Mouse (Mus musculus): ENCODE measurements at regions not wholly inside any gene's neighbourhood (a gene's known extent, or its start where the extent isn't known, plus 50 kb on each side); places are given as distances from the start of the nearest gene placed in this dataset.

GRCm38 (mm10) chr8:101815121-101815520 lies 970.3 kb downstream of the Cdh11 start:
- H3K4me2 ChIP-seq (ENCODE audit: low read depth, low read length) = no peak overlapping the region
- WGBS = 98% methylated on average over 1 of the region's 1 CpGs
- no peaks in the 10 kb centered on the region for H3K36me3 ChIP-seq (ENCODE audit: insufficient read depth, low read length)
- H3K4me1 ChIP-seq (ENCODE audit: insufficient read depth, low read length) = no peaks in the 10 kb centered on the region
- no peak overlapping the region for H3K9ac ChIP-seq (replicated peaks; ENCODE audit: low read length)
- no peak overlapping the region for H3K4me3 ChIP-seq (ENCODE audit: low read length)
- TF ChIP-seq CTCF (IDR thresholded peaks at IDR 0.05; ENCODE audit: low read depth) = peak; percentile 30
- DNase-seq (ENCODE audit: low spot score) (peak; percentile 8), ATAC-seq (no peak)
- no peaks in the 10 kb centered on the region for H3K27me3 ChIP-seq (ENCODE audit: insufficient read depth, low read length)
- no peaks in the 10 kb centered on the region for H3K9me3 ChIP-seq (ENCODE audit: low read length)
- H3K27ac ChIP-seq = no peak overlapping the region

GRCm38 (mm10) chr8:101803561-101803960 lies 981.9 kb downstream of the Cdh11 start:
- H3K9ac ChIP-seq (replicated peaks; ENCODE audit: low read length) = no peak overlapping the region
- H3K4me1 ChIP-seq (ENCODE audit: insufficient read depth, low read length) = no peaks in the 10 kb centered on the region
- no peak overlapping the region for H3K4me3 ChIP-seq (ENCODE audit: low read length)
- H3K27ac ChIP-seq = no peak overlapping the region
- no peak for TF ChIP-seq CTCF (IDR thresholded peaks at IDR 0.05; ENCODE audit: low read depth)
- 87% methylated on average over 2 of the region's 2 CpGs for WGBS
- no peaks in the 10 kb centered on the region for H3K36me3 ChIP-seq (ENCODE audit: insufficient read depth, low read length)
- H3K9me3 ChIP-seq (ENCODE audit: low read length) = no peaks in the 10 kb centered on the region
- no peak overlapping the region for H3K4me2 ChIP-seq (ENCODE audit: low read depth, low read length)
- H3K27me3 ChIP-seq (ENCODE audit: insufficient read depth, low read length) = no peaks in the 10 kb centered on the region
- ATAC-seq (no peak), DNase-seq (ENCODE audit: low spot score) (no peak)

- no peak for ATAC-seq
Observed at GRCm38 (mm10) chr8:101802119-101802518, 983.3 kb downstream of the Cdh11 start.

GRCm38 (mm10) chr8:101790785-101791184 lies 994.7 kb downstream of the Cdh11 start:
- no peaks in the 10 kb centered on the region for H3K27me3 ChIP-seq (ENCODE audit: insufficient read depth, low read length)
- no peak overlapping the region for H3K4me3 ChIP-seq (ENCODE audit: low read length)
- H3K4me2 ChIP-seq (ENCODE audit: low read depth, low read length) = no peak overlapping the region
- no peaks in the 10 kb centered on the region for H3K9me3 ChIP-seq (ENCODE audit: low read length)
- no peak overlapping the region for H3K27ac ChIP-seq
- H3K4me1 ChIP-seq (ENCODE audit: insufficient read depth, low read length) = no peaks in the 10 kb centered on the region
- H3K36me3 ChIP-seq (ENCODE audit: insufficient read depth, low read length) = no peaks in the 10 kb centered on the region
- H3K9ac ChIP-seq (replicated peaks; ENCODE audit: low read length) = no peak overlapping the region
- DNase-seq (ENCODE audit: low spot score) = no peak
- ATAC-seq = no peak
- 78% methylated on average over 1 of the region's 1 CpGs for WGBS
- no peak for TF ChIP-seq CTCF (IDR thresholded peaks at IDR 0.05; ENCODE audit: low read depth)

More at GRCm38 (mm10) chr8:101802119-101802518, 983.3 kb downstream of the Cdh11 start:
- no peak for DNase-seq (ENCODE audit: low spot score)
- no peaks in the 10 kb centered on the region for H3K4me1 ChIP-seq (ENCODE audit: insufficient read depth, low read length)
- H3K4me3 ChIP-seq (ENCODE audit: low read length) = no peak overlapping the region
- H3K27ac ChIP-seq = no peak overlapping the region
- H3K27me3 ChIP-seq (ENCODE audit: insufficient read depth, low read length) = no peaks in the 10 kb centered on the region
- 91% methylated on average over 6 of the region's 6 CpGs for WGBS
- H3K4me2 ChIP-seq (ENCODE audit: low read depth, low read length) = no peak overlapping the region
- TF ChIP-seq CTCF (IDR thresholded peaks at IDR 0.05; ENCODE audit: low read depth) = no peak
- H3K9me3 ChIP-seq (ENCODE audit: low read length) = no peaks in the 10 kb centered on the region
- no peaks in the 10 kb centered on the region for H3K36me3 ChIP-seq (ENCODE audit: insufficient read depth, low read length)
- H3K9ac ChIP-seq (replicated peaks; ENCODE audit: low read length) = no peak overlapping the region

- no peaks in the 10 kb centered on the region for H3K36me3 ChIP-seq (ENCODE audit: insufficient read depth, low read length)
- H3K4me3 ChIP-seq (ENCODE audit: low read length) = no peak overlapping the region
- DNase-seq (ENCODE audit: low spot score) (no peak), ATAC-seq (no peak)
- no peak overlapping the region for H3K27ac ChIP-seq
- no peaks in the 10 kb centered on the region for H3K27me3 ChIP-seq (ENCODE audit: insufficient read depth, low read length)
- no peaks in the 10 kb centered on the region for H3K4me1 ChIP-seq (ENCODE audit: insufficient read depth, low read length)
- H3K4me2 ChIP-seq (ENCODE audit: low read depth, low read length) = no peak overlapping the region
- TF ChIP-seq CTCF (IDR thresholded peaks at IDR 0.05; ENCODE audit: low read depth) = no peak
- no peak overlapping the region for H3K9ac ChIP-seq (replicated peaks; ENCODE audit: low read length)
- H3K9me3 ChIP-seq (ENCODE audit: low read length) = no peaks in the 10 kb centered on the region
Observed at GRCm38 (mm10) chr8:101786876-101787275, 998.6 kb downstream of the Cdh11 start.

GRCm38 (mm10) chr8:101782556-101782955 lies 1002.9 kb downstream of the Cdh11 start:
- WGBS = 61% methylated on average over 2 of the region's 2 CpGs
- no peak overlapping the region for H3K4me2 ChIP-seq (ENCODE audit: low read depth, low read length)
- H3K9ac ChIP-seq (replicated peaks; ENCODE audit: low read length) = no peak overlapping the region
- H3K36me3 ChIP-seq (ENCODE audit: insufficient read depth, low read length) = no peaks in the 10 kb centered on the region
- no peak overlapping the region for H3K4me3 ChIP-seq (ENCODE audit: low read length)
- no peak for DNase-seq (ENCODE audit: low spot score)
- TF ChIP-seq CTCF (IDR thresholded peaks at IDR 0.05; ENCODE audit: low read depth) = no peak
- H3K27me3 ChIP-seq (ENCODE audit: insufficient read depth, low read length) = no peaks in the 10 kb centered on the region
- H3K27ac ChIP-seq = no peak overlapping the region
- no peak for ATAC-seq
- H3K4me1 ChIP-seq (ENCODE audit: insufficient read depth, low read length) = no peaks in the 10 kb centered on the region
- H3K9me3 ChIP-seq (ENCODE audit: low read length) = no peaks in the 10 kb centered on the region

GRCm38 (mm10) chr8:101781942-101782341 lies 1003.5 kb downstream of the Cdh11 start:
- DNase-seq (ENCODE audit: low spot score) (no peak), ATAC-seq (no peak)
- no peak for TF ChIP-seq CTCF (IDR thresholded peaks at IDR 0.05; ENCODE audit: low read depth)
- no peaks in the 10 kb centered on the region for H3K4me1 ChIP-seq (ENCODE audit: insufficient read depth, low read length)
- no peak overlapping the region for H3K4me2 ChIP-seq (ENCODE audit: low read depth, low read length)
- no peaks in the 10 kb centered on the region for H3K9me3 ChIP-seq (ENCODE audit: low read length)
- H3K36me3 ChIP-seq (ENCODE audit: insufficient read depth, low read length) = no peaks in the 10 kb centered on the region
- H3K27ac ChIP-seq = no peak overlapping the region
- no peaks in the 10 kb centered on the region for H3K27me3 ChIP-seq (ENCODE audit: insufficient read depth, low read length)
- 62% methylated on average over 3 of the region's 3 CpGs for WGBS
- H3K9ac ChIP-seq (replicated peaks; ENCODE audit: low read length) = no peak overlapping the region
- no peak overlapping the region for H3K4me3 ChIP-seq (ENCODE audit: low read length)
